Mouse (Mus musculus) C3H10T1/2 (cell line): ENCODE data around the gene Cln5. TPM values are rescaled to one million over a fixed set of nuclear protein-coding genes. Genes with fewer than 3 reads are reported as not detected.

Experiments used
- polyA plus RNA-seq, 2 experiments: library from polyadenylated mRNA; unstranded; fragments of >200 nt; fragmentation: generic; extraction: Trizol; gene quantifications; one replicate each; pipeline ENCODE4 v1.2.1; 2012; ENCODE audit warnings: missing spikeins in 2 of 2

The Cln5 gene
- polyA plus RNA-seq: 10 to 100 TPM in 1 of 2 experiments, 1 to 10 TPM in 1; 2.1 to 13.9 TPM

GRCm38 (mm10) chr14:103069864-103070611 lies at the start of gene Cln5:
TSS of gene Cln5 (plus strand) at chr14:103070216.

GRCm38 (mm10) chr14:103046677-103047076 lies 23.3 kb upstream of the Cln5 start, which contains the start of gene Acod1:
TSS of gene Acod1 (plus strand) at chr14:103046977.

GRCm38 (mm10) chr14:103099238-103099933 lies 29.4 kb downstream of the Cln5 start, which contains the start of gene Fbxl3:
TSS of gene Fbxl3 (minus strand) at chr14:103099566.

Other genes with a start within 250 kb of the Cln5 start
- gene Kctd12, start 87.6 kb upstream of the Cln5 start, polyA plus RNA-seq: 1 to 10 TPM in 1 of 2 experiments, under 1 TPM in 1; 0.02 to 1.6 TPM
- not detected for gene Acod1, start 23.2 kb upstream of the Cln5 start, polyA plus RNA-seq
- gene Fbxl3, start 29.4 kb downstream of the Cln5 start, polyA plus RNA-seq: 1 to 10 TPM in 1 of 2 experiments, under 1 TPM in 1; 0.57 to 7.8 TPM